Mouse (Mus musculus) ZHBTc4 (cell line): ENCODE results near the gene Smarcb1.
A peak's percentile ranks its signal among the peaks of the same experiment; 100 is the strongest.

Source experiments
- DNase-seq: peaks from one replicate; pipeline ENCODE4 v3.0.0-alpha.2; 2011; ENCODE audit warnings: low read depth, low spot score

The Smarcb1 gene

GRCm38 (mm10) chr10:75856155-75856907 is 65.1 kb downstream of the Smarcb1 start:
- DNase-seq = no peak

- peak; percentile 51 for DNase-seq
Observed at GRCm38 (mm10) chr10:75855416-75855981, 65.9 kb downstream of the Smarcb1 start.

GRCm38 (mm10) chr10:75854791-75855190 is 66.6 kb downstream of the Smarcb1 start:
- no peak for DNase-seq

- DNase-seq = peak; percentile 61
Observed at GRCm38 (mm10) chr10:75854096-75854495, 67.3 kb downstream of the Smarcb1 start.

- DNase-seq = peak; percentile 91
Observed at GRCm38 (mm10) chr10:75853452-75853851, 68.0 kb downstream of the Smarcb1 start.

DNA sequence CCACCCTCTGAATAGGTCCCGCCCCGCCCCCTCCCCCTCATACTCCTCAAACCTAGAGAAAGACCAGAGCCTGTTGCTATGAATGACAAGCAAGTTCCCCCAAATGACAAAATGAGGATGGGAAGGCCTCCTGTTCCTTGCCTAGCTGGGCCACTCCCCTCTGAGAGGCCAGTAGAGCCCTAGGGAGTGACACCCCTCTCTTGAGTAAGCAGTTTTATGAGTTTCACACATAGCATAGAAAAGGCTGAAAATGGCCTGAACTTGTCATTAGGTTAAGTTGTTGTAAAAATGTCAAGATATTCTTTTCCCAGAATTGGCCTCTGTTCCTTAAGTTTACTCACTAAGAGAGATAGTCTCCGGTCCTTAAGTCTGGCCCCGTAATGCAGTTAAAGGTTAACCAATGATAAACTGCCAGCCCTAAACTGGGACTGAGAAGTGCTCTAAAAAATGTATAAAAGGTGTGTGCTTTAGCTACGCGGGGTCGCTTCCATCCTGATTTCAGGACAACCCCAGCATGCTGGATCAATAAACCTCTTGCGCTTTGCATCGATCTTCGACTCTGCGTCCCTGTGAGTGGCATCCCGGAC is 68.8 kb downstream of the Smarcb1 start:
- no peak for DNase-seq

DNA sequence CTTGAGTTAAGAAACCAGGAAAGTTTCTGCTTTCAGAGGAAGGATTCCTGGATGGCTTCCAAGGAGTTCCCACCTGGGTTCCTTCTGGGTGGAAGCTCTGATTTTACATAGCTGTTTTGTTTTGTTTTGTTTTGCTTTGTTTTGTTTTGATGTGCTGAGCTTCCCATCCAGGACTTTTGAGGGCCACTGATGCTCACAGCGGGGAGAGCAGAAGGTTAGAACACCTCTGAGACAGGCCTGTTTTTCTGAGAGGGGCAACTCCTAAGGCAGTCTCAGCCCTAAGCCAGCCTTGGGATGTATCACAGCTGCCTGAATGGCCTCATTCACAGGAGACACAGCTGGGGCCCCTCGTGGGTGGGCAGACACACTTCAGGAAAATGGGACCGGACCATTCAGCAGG is 69.7 kb downstream of the Smarcb1 start:
- DNase-seq = peak; percentile 85

DNA sequence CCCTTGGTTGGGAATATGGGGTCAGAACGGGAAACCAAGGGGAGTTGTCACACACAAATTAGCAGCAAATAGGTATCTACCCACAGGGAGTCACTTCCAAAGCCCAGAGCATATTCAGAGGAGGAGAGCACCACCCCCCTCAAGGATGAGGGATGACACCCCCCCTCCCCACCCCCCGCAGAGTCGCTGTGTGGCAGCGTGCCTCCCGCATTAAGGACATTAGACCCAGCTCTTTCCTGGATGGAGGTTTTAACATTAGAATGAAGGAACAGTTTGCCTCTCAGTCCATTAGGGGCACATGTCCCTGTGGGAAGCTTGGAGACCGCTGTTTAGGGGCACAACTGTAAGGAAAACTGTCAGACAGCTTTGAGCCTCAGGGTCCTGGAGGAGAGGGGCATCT is 70.3 kb downstream of the Smarcb1 start:
- peak; percentile 89 for DNase-seq

GRCm38 (mm10) chr10:75848382-75848781 is 73.0 kb downstream of the Smarcb1 start:
- no peak for DNase-seq
